Mouse (Mus musculus) cerebellum, adult 8-10 months (tissue): ENCODE data around the gene Mis12.

Experiments
- DNase-seq: peaks from one replicate; pipeline ENCODE4 v3.0.0; 2022

Gene Mis12

GRCm38 (mm10) chr11:71019201-71020068 is at the start of gene Mis12, which contains the start of gene Derl2:
Gene Mis12 (plus strand): TSS chr11:71019611.
Gene Derl2 (minus strand): TSS chr11:71019841.
- peak; percentile 97 for DNase-seq

- peak; percentile 90 for DNase-seq
These were observed 49.4 kb upstream of the Mis12 start, which contains the start of the genes Nup88 and Rpain for GRCm38 (mm10) chr11:70969821-70970559. Gene Nup88 (minus strand): TSS chr11:70969973. Gene Rpain (plus strand): TSS chr11:70970213.

- DNase-seq, result no peak
These were observed 48.6 kb upstream of the Mis12 start for GRCm38 (mm10) chr11:70970560-70971540.

GRCm38 (mm10) chr11:70972586-70972985 is 46.8 kb upstream of the Mis12 start:
- DNase-seq, result no peak

GRCm38 (mm10) chr11:70973947-70974346 is 45.5 kb upstream of the Mis12 start:
- no peak for DNase-seq

GRCm38 (mm10) chr11:70975193-70975592 is 44.2 kb upstream of the Mis12 start:
- no peak for DNase-seq

- no peak for DNase-seq
These were observed 42.1 kb upstream of the Mis12 start for GRCm38 (mm10) chr11:70977293-70977692.

GRCm38 (mm10) chr11:70980232-70980631 is 39.2 kb upstream of the Mis12 start:
- no peak for DNase-seq

- DNase-seq, result no peak
These were observed 38.5 kb upstream of the Mis12 start for GRCm38 (mm10) chr11:70980751-70981510.

GRCm38 (mm10) chr11:70982030-70982429 is 37.4 kb upstream of the Mis12 start:
- no peak for DNase-seq

GRCm38 (mm10) chr11:70982557-70983228 is 36.7 kb upstream of the Mis12 start, which contains the start of gene C1qbp:
Gene C1qbp (minus strand): TSS chr11:70983026.
- peak; percentile 95 for DNase-seq

- DNase-seq, result no peak
These were observed 18.2 kb upstream of the Mis12 start for GRCm38 (mm10) chr11:71001167-71001566.

- DNase-seq, result no peak
These were observed 15.6 kb upstream of the Mis12 start for GRCm38 (mm10) chr11:71003611-71004315.

GRCm38 (mm10) chr11:71004316-71004773 is 15.1 kb upstream of the Mis12 start, which contains the start of gene Dhx33:
Gene Dhx33 (minus strand): TSS chr11:71004437.
- DNase-seq, result peak; percentile 95

- DNase-seq, result no peak
These were observed 14.4 kb upstream of the Mis12 start for GRCm38 (mm10) chr11:71005046-71005445.

GRCm38 (mm10) chr11:71007026-71007425 is 12.4 kb upstream of the Mis12 start:
- no peak for DNase-seq

- no peak for DNase-seq
These were observed 11.6 kb upstream of the Mis12 start for GRCm38 (mm10) chr11:71007831-71008230.

- DNase-seq, result no peak
These were observed 11.1 kb upstream of the Mis12 start for GRCm38 (mm10) chr11:71008321-71008720.

GRCm38 (mm10) chr11:71012743-71013142 is 6.7 kb upstream of the Mis12 start:
- DNase-seq, result no peak

GRCm38 (mm10) chr11:71017051-71017450 is 2.4 kb upstream of the Mis12 start:
- no peak for DNase-seq
